Mouse (Mus musculus): Measurements from ENCODE around the gene Gm10799. TPM values are rescaled to one million over a fixed set of nuclear protein-coding genes. Genes with fewer than 3 reads are reported as not detected.
A peak's percentile ranks its signal among the peaks of the same experiment; 100 is the strongest.

Gm10799 gene
- polyA plus RNA-seq, 1 experiment from 2014 or later, result not detected

DNA sequence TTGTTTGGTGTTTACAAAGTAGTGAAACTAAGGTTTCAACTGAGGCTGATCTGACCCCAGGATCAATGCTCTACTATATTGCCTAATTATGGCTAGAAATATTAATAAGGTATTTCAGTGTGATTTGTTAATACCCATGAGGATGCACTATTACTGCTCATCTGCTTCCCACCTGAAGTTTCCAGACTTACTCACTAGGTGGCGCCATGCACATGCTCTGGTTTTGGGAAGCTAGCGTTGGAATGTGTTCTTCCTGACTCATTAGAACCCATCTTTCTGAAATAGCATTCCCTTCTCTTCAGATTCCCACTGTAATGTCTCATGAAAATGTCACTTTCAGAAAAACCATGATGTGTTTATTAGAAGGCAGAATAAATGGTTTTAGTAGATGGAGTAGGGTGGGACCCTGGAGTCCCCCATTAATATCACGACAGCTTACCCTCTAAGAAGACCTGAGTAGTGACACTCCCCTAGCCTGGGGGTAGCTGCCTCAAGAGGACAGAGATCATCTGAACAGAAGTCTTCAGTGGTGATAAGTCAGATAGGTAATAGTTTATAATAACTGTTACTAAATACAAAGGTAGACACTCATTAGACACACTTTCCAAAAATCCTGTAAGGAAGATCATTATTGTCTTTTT, 33.4 kb downstream of the Gm10799 start:
- ATAC-seq (replicated peaks; ENCODE audit: low FRiP score), result no peak
- no peak overlapping the region for H3K4me3 ChIP-seq (replicated peaks)
- 32% methylated on average over 3 of the region's 3 CpGs for WGBS

DNA sequence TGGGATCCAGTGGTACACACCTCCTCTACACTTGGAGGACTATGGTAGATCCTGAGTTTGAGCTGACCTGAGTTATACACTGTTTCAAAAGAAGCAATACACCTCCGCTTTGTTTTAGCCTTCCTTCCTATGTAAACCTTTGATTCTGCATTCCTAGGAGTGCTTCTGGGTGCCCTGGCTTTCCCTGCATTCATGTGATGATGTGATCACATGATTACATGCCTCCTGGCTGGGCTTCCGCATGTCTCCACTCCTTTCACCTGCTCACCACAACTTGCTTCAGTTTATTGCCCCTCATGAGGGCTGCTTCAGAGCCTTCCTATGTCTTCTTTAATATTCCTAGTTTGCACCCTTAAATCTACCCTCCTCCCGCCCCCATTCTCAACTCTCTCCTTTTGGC, 36.3 kb downstream of the Gm10799 start:
- peaks cover 18% of the 10 kb centered on the region for H3K4me1 ChIP-seq
- 91% methylated on average over 3 of the region's 3 CpGs for WGBS
- no peaks in the 10 kb centered on the region for H3K9me3 ChIP-seq (replicated peaks)
- H3K9ac ChIP-seq, result no peak overlapping the region
- no peak for ATAC-seq (replicated peaks; ENCODE audit: low FRiP score)
- peaks cover 41% of the 10 kb centered on the region for H3K36me3 ChIP-seq
- H3K27me3 ChIP-seq, result no peaks in the 10 kb centered on the region
- H3K4me3 ChIP-seq (replicated peaks), result no peak overlapping the region
- H3K27ac ChIP-seq, result no peak overlapping the region
- no peak overlapping the region for H3K4me2 ChIP-seq

More for the DNA sequence above, 33.4 kb downstream of the Gm10799 start:
- H3K36me3 ChIP-seq, result peaks cover 64% of the 10 kb centered on the region
- H3K27ac ChIP-seq, result no peak overlapping the region
- H3K4me2 ChIP-seq, result no peak overlapping the region
- no peaks in the 10 kb centered on the region for H3K9me3 ChIP-seq (replicated peaks)
- H3K27me3 ChIP-seq, result no peaks in the 10 kb centered on the region
- no peak overlapping the region for H3K9ac ChIP-seq
- H3K4me1 ChIP-seq, result peaks cover under 1% of the 10 kb centered on the region; the same call in 1 of the 2 replicates

DNA sequence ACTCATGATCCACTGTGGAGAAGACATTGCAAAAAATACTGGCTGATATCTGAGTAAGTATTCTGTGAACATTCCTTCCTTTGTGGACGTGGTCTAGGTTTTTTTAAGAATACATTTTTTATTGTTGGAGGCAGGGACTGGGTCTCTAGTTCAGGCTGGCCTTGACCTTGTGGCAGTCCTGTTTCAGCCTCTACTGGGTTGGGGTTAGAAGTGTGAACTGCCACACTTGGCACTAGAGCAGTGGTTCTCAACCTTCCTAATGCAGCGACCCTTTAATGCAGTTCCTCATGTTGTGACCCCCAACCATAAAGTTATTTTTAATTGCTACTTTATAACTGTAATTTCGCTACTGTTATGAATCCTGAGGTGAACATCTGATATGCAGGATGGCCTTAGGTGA, 38.0 kb downstream of the Gm10799 start:
- Histone ChIP-seq H3K4me3 (replicated peaks) (no peak overlapping the region), H3K4me1 (peaks cover 18% of the 10 kb centered on the region), H3K27ac (no peak overlapping the region), H3K36me3 (peaks cover 26% of the 10 kb centered on the region), H3K9me3 (replicated peaks) (no peaks in the 10 kb centered on the region), H3K9ac (no peak overlapping the region), H3K27me3 (no peaks in the 10 kb centered on the region), H3K4me2 (no peak overlapping the region)
- no peak for ATAC-seq (replicated peaks; ENCODE audit: low FRiP score)
- 74% methylated on average over 3 of the region's 3 CpGs for WGBS

DNA sequence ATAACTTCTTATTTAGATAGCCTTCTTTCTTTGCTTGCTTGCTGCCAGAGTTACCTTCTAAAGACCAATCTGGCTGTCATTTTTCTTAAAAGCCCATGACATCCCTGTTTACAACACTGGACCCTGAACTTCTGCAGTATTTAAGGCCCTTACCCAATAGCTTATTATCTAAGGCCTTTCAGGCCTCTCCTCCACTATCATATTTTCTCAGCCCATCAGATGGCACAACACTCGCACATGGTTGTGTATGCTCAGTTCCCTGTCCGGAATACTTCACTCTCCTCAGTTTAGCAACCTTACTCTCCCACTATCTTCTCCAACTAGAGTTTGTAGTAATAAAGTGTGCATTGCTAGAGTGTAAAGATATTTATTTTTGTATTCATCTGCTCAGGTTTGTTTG, 39.3 kb downstream of the Gm10799 start:
- ATAC-seq (replicated peaks; ENCODE audit: low FRiP score), result no peak
- peaks cover 16% of the 10 kb centered on the region for H3K36me3 ChIP-seq
- H3K9ac ChIP-seq, result no peak overlapping the region
- H3K27me3 ChIP-seq, result no peaks in the 10 kb centered on the region
- WGBS, result 67% methylated on average over 2 of the region's 2 CpGs
- H3K4me1 ChIP-seq, result peaks cover 18% of the 10 kb centered on the region
- peak overlapping the region; percentile 74 for H3K4me2 ChIP-seq
- H3K9me3 ChIP-seq (replicated peaks), result no peaks in the 10 kb centered on the region; the same call in 1 of the 2 replicates
- H3K27ac ChIP-seq, result no peak overlapping the region
- H3K4me3 ChIP-seq (replicated peaks), result peak overlapping the region; percentile 97

DNA sequence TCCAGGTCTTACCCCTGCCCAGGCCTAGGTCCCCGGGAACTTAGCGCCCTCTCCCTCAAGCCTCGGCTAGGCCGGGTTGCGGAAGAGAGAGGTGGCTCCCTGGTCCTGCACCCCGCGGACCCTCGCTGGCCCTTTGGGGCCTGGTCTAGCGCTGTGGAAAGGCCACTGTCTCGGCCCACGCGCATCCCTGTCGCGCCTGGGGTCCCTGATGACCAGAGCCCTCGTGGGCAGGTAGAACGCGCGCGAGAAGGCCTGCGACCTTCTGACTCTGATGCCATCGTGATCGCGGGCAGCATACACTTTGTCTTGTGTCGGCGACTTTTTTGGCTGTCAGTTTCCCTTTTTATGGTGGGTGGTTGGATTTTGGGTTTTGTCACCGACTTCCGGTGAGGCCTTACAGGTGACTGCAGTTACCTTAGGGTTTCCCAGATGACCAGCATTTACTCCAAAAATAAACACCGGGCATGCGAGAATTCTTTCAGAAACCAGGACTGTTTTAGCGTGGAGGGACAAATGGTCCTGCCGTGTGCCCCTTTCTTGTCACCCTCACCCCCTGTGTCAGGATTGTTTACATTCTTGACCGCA, 40.1 kb downstream of the Gm10799 start, which contains the start of gene 4931422A03Rik:
4931422A03Rik (minus strand) TSS at position 223 of the 585 bp plus-strand sequence.
- Histone ChIP-seq H3K9me3 (replicated peaks) (no peaks in the 10 kb centered on the region; the same call in 1 of the 2 replicates), H3K4me1 (peaks cover 18% of the 10 kb centered on the region), H3K27ac (peak within 1 kb of the TSS; percentile 77), H3K27me3 (no peaks in the 10 kb centered on the region), H3K4me2 (peak within 1 kb of the TSS; percentile 74), H3K9ac (peak within 1 kb of the TSS; percentile 86), H3K4me3 (replicated peaks) (peak within 1 kb of the TSS; percentile 97), H3K36me3 (peaks cover 9% of the 10 kb centered on the region)
- under 1% methylated on average over 32 of the region's 32 CpGs for WGBS
- peak; percentile 72 for ATAC-seq (replicated peaks; ENCODE audit: low FRiP score)

DNA sequence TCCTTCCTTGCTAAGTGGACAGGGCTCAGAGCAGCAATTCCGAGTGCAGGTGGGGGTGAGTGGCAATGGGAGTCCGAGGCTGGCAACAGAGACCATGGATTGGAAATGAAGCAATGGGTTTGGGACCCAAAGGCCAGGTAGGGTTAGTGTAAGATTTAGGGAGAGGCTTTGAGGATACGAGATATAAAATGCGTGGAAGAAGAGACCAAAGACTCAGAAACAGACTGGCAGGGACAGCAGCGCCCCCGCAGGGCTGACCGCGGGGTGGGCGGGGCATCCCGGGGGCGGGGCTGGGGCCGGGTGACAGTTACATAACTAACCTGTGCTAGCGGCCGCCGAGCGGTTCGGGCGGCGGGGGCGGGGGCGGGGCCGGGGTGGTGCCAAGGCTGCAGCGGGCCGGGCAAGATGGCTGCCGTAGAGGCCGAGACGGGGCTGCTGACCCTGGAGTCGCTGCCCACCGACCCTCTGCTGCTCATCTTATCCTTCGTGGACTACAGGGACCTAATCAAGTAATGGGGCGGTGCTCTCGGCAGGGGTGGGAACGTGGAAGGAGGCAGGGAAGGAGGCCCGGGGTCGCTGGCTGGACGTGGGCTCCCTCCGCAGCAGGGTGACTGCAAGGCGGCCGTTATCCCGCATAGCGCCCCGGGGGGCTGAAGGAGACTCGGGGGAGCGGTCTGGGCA, 40.8 kb downstream of the Gm10799 start, which contains the start of gene Fbxo3:
Fbxo3 (plus strand) TSS at position 264 of the 681 bp plus-strand sequence.
- Histone ChIP-seq H3K9me3 (replicated peaks) (no peaks in the 10 kb centered on the region; the same call in 1 of the 2 replicates), H3K36me3 (peaks cover 9% of the 10 kb centered on the region), H3K9ac (peak within 1 kb of the TSS; percentile 86), H3K4me2 (peak within 1 kb of the TSS; percentile 74), H3K4me3 (replicated peaks) (peak within 1 kb of the TSS; percentile 97), H3K27ac (peak within 1 kb of the TSS; percentile 77), H3K27me3 (no peaks in the 10 kb centered on the region), H3K4me1 (peaks cover 18% of the 10 kb centered on the region)
- under 1% methylated on average over 36 of the region's 44 CpGs for WGBS
- ATAC-seq (replicated peaks; ENCODE audit: low FRiP score), result peak; percentile 97

DNA sequence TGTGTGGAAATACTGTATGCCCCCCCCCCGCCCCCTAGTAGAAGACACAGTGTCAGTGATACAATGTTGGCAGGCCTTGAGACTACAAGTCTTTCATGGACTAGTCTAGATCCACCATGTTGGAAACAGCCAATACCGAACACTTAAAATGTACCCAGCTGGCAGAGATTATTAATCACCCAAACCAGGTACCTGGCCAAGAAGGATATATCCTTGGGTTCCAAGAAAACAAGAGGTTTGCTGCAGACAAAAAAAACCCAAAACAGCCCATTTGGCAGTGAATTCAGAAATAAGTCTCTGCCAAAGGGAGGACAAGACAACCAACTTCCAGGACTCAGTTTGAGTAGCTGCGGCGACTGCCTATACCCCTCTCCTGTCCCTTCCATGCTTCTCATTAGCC, 43.7 kb downstream of the Gm10799 start:
- ATAC-seq (replicated peaks; ENCODE audit: low FRiP score), result no peak
- peaks cover 14% of the 10 kb centered on the region for H3K4me1 ChIP-seq
- WGBS, result 92% methylated on average over 4 of the region's 4 CpGs
- H3K9ac ChIP-seq, result no peak overlapping the region
- H3K4me2 ChIP-seq, result no peak overlapping the region
- H3K27ac ChIP-seq, result no peak overlapping the region
- H3K36me3 ChIP-seq, result no peaks in the 10 kb centered on the region
- no peaks in the 10 kb centered on the region; the same call in 1 of the 2 replicates for H3K9me3 ChIP-seq (replicated peaks)
- H3K27me3 ChIP-seq, result no peaks in the 10 kb centered on the region
- H3K4me3 ChIP-seq (replicated peaks), result no peak overlapping the region

DNA sequence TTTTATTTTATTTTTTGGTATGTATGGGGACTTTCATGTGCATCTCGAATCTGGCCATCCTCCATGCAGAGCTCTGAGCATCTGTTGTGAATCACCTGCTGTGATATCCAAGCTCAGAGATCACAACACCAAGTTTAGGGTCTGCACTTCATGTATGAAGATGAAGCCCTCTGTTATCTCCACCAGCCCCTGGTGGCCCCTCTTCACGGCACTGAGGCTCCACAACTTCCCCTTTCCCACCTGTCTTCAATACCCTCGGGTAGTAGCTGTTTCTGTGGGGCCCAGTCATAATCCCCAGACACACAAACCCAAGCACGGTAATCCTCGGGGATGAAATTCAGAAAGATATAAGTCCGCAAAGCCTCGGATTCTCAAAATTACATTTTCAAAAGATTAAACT, 45.3 kb downstream of the Gm10799 start:
- Histone ChIP-seq H3K27ac (no peak overlapping the region), H3K4me3 (replicated peaks) (no peak overlapping the region), H3K4me1 (peaks cover 4% of the 10 kb centered on the region), H3K4me2 (no peak overlapping the region), H3K27me3 (no peaks in the 10 kb centered on the region), H3K9me3 (replicated peaks) (no peaks in the 10 kb centered on the region; the same call in 1 of the 2 replicates), H3K36me3 (no peaks in the 10 kb centered on the region), H3K9ac (no peak overlapping the region)
- no peak for ATAC-seq (replicated peaks; ENCODE audit: low FRiP score)
- 86% methylated on average over 7 of the region's 7 CpGs for WGBS

Other genes starting within 250 kb of the Gm10799 start
- 32.1 and 33.3 TPM in 2 replicates for gene Lmo2, start 110.6 kb downstream of the Gm10799 start, polyA plus RNA-seq (2015; fragmentation: Nextera tagmentation; extraction: Ambion mirVana)
- 54.3 and 56.6 TPM in 2 replicates for gene Fbxo3, start 40.8 kb downstream of the Gm10799 start, polyA plus RNA-seq (2015; fragmentation: Nextera tagmentation; extraction: Ambion mirVana)
- gene 4931422A03Rik, start 40.2 kb downstream of the Gm10799 start, polyA plus RNA-seq (2015; fragmentation: Nextera tagmentation; extraction: Ambion mirVana), result 1.8 and 2.1 TPM in 2 replicates
- not detected in 2 replicates for gene Gm10912, start 2.7 kb downstream of the Gm10799 start, polyA plus RNA-seq (2015; fragmentation: Nextera tagmentation; extraction: Ambion mirVana)
- 6.9 and 7.3 TPM in 2 replicates for gene Cd59b, start 1.3 kb upstream of the Gm10799 start, polyA plus RNA-seq (2015; fragmentation: Nextera tagmentation; extraction: Ambion mirVana)
- gene Cd59a, start 27.3 kb upstream of the Gm10799 start, polyA plus RNA-seq (2015; fragmentation: Nextera tagmentation; extraction: Ambion mirVana), result 39.8 and 41.6 TPM in 2 replicates
- gene A930018P22Rik, start 54.2 kb upstream of the Gm10799 start, polyA plus RNA-seq (2015; fragmentation: Nextera tagmentation; extraction: Ambion mirVana), result 0.19 TPM in 1 of 2 replicates, not detected in the other